Mouse (Mus musculus): ENCODE data around the gene P2rx4.
"Not testable (repeated sequence)": the region's sequence is repeated elsewhere in the genome, so short reads cannot be mapped to it uniquely, and the experiment has no call there.

Gene P2rx4

DNA sequence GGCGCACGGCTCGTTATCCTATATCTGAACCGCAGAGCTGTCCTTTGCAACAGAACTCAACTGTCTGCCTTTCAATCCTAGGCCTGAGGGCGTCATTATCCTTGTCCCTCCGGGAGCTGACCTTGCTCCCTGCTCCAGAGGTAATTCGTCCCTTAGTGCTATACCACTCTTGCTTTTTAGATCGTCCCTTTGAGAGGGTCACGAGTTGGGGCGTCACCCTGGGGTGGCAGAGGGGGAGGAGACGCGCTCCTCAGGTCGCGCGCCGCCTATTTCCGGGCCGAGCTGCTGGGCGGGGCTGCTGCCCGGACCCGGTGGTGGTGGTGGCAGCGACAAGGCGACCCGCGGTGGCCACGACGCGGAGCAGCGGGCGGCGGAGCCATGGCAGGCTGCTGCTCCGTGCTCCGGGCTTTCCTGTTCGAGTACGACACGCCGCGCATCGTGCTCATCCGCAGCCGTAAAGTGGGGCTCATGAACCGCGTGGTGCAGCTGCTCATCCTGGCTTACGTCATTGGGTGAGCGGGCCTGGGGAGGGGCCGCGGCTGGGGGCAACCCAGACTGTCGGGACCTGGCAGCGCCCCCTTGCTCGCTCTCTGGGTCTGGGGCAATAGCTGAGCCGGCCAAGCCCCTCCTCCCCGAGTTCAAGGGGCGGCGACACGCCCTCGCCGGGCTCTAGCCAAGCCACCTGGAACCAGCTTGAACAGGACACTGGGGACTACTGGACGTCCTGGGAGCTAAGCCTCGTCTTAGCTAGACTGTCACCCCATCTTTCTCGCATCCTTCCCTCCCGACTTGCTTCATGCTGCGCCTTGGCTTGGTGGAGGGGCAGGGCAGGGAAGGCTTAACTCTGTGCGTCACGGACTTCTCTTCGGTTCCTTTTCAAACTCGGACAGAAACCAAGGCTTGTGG lies at the start of gene P2rx4:
P2rx4 (plus strand) TSS at position 269 of the 906 bp plus-strand sequence.
- peak; percentile 66 for DNase-seq (ENCODE audit: low read depth, low spot score)

DNA sequence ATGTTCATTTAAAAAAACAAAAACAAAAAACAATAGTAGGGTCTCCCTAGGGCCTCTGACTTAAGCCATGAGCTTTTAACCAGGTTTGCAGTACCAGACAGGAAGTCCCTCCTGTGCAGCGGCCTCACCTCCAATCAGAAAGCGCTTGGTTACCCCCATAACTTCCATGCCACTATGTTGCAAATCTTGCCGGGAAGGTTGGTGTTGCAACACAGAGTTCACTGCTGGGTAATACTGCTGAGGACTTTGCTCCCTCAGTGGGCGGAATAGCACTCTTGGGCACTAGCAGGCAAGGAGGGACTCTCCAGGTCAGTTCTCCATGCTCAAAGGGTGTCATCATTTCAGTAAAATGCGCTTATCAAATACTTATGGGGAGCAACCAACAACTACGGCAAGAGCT lies 44.8 kb upstream of the P2rx4 start:
- no peak for DNase-seq (ENCODE audit: low read depth, low spot score)

DNA sequence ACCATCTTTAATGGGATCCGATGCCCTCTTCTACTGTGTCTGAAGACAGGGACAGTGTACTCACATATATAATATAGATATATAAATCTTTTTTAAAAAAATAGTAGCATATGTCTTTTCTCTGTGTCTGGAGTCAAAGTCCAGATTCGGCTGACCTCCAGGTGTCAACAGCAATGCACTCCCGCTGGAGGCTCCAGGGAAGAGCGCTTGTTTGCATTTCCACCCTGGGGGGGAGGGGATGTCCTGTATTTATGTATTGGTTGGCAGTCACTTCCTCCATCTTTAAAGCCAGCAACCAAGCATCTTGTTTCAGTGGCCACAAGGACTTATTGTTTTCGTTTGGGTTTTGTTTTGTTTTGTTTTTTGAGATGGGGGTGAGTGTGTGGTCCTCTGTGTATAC lies 42.3 kb upstream of the P2rx4 start:
- DNase-seq (ENCODE audit: low read depth, low spot score) = no peak

DNA sequence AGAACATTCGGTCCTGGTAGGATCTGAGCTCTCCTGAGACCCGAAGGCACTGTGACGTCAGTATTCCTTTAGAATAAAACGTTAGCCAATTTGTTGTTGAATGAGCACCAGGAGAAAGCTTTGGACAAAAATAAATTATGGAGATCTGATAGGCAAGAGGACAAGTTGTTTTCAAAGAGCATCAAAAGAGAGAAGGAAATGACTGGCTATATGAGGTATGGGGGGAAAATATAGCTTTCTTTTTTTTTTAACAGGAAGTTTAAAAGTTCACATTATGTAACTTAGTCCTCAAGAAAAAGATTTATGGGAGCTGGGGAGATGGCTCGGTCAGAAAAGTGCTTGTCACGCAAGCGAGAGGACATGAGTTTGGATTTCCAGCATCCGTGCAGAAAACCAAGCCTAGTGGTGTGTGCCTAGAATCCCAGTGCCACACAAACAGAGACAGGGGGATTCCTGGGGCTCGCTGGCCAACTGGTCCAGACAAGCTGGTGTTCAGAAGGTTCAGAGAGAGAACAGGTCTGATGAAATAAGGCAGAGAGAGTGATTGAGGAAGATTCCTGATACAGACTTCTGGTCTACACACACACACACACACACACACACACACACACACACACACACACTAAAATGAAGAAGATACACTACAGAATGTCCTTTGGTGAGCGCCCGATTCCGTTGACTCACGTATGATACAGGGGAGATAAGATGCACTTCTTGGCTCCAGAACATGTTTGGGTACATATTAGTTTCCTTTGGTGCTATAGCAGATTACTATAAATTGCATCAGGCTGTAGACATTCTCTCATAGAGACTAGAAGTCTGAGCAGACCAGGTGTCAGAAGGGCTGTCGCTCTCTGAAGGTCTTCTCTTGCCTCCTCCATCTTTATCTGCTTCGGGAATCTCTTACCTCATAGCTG lies 38.1 kb upstream of the P2rx4 start:
- no peak for DNase-seq (ENCODE audit: low read depth, low spot score)

DNA sequence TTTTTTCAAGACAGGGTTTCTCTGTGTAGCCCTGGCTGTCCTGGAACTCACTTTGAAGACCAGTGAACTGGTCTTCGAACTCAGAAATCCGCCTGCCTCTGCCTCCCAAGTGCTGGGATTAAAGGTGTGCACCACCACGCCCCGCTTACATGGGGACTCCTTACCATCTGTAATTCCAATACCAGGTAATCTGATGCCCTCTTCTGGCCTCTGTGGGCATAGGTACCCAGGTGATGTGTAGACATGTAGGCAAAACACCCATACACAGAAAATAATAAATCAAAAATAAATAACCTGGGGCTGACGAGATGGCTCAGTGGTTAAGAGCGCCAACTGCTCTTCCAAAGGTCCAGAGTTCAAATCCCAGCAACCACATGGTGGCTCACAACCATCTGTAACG lies 35.7 kb upstream of the P2rx4 start:
- not testable (repeated sequence) for DNase-seq (ENCODE audit: low read depth, low spot score)

DNA sequence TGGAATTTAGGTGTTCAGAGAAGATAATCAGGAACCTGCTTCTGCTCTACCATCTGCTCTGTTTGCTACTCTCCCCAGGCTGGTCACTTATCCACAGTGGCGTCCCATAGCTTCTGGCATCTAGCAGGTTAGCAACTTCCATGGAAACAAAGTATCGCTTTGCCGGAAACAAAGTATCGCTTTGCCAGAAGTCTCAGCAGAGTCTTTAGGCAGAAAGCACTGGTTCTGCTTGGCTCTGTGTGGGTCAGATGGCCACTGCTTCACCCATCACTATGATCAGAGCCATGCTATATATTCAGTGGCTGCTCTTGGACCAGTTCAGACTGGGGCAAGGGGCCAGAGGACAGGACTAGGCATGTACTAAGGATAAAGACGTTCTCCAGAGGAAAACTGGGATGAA lies 35.0 kb upstream of the P2rx4 start:
- DNase-seq (ENCODE audit: low read depth, low spot score) = no peak

DNA sequence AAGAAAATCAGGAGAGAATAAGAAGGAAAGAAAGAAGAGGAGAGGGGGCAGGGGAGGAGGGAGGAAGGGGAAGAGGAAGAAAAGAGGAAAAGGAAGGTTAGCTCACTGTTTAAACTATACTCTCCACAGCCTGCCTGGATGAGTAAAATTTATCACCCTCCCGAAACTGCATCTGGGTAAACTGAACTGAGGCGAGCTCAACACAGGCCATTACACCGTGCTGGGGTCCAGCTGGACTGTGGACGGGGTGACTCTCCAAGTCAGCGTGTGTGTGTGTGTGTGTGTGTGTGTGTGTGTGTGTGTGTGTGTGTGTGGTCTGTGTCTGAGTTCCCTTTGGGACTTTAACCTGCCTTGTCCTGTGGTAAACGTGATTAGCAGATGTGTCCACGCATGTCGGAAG lies 31.3 kb upstream of the P2rx4 start:
- no peak for DNase-seq (ENCODE audit: low read depth, low spot score)

DNA sequence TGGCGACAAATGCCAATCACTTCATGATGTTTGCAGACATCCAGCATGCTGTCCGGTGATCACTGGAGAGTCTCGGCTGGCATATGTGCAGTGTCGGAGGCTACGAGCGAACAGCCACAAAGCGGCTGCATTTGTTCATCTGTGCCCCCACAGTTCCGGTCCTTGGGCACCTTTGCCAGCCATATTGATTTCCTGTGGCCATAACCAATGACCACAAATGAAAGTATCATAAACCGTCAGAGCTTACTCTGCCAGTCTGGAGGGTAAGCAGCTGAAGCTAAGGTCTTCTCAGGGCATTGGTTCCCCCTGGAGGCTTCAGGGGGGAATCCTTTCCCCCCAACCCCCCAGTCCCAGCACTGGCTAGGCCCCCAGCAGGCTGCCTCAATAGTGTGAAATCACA lies 29.4 kb upstream of the P2rx4 start:
- DNase-seq (ENCODE audit: low read depth, low spot score) = no peak

DNA sequence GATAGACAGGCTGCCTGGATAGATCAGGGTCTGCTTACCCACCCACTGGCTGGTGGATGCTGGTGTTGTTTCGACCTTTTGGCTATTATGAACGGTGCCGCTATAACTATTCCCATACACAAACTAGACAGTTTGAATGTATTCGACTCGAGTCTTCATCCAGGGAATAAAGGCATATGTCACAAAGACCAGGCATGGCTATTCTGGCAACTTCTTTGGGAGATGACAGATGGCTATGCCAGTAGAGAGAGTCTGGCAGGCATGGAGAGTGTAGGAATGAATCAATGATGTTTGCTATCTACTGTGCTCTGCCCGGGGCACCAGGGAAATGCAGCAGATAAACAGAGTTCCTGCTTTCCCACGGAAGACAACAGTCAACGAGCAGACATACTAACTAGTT lies 27.5 kb upstream of the P2rx4 start:
- no peak for DNase-seq (ENCODE audit: low read depth, low spot score)

DNA sequence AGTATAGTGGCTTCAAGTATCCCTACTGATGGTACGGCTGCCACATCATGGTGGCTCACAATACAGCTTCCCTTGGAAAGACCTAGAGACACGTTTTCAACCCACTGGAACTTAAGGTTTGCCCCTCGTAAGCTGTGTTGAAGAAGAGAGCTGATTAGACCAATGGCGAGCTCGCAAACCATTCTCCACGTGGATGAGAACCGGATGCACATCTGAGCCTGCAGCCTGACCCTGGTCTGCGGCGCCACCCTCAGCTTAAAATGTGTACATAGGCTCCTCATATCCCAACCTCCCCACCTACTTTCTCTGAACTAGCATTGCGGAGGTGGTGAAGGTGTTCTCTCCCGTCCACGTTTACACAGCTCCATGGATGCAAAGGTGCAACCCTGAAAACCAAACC lies 26.1 kb upstream of the P2rx4 start:
- DNase-seq (ENCODE audit: low read depth, low spot score) = no peak

DNA sequence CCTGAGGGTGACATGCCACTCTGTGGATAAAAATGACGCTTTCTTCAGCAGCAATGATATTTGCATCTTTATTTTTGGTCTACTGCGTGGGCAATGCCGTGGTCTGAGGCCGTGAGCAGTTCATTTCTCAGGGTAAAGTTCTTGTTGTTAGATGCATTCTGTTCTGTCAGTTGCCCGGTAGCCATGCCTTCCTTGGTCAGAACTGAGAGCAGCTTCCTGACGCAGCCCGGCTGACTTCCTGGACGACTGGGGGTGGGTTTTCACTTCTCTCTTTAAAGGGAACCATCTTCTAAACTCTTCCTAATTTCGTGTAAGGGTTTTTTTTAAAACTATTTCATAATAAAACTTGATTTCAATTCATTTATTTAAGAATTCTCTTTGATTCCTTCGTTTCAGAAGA lies 23.4 kb upstream of the P2rx4 start:
- DNase-seq (ENCODE audit: low read depth, low spot score) = no peak

DNA sequence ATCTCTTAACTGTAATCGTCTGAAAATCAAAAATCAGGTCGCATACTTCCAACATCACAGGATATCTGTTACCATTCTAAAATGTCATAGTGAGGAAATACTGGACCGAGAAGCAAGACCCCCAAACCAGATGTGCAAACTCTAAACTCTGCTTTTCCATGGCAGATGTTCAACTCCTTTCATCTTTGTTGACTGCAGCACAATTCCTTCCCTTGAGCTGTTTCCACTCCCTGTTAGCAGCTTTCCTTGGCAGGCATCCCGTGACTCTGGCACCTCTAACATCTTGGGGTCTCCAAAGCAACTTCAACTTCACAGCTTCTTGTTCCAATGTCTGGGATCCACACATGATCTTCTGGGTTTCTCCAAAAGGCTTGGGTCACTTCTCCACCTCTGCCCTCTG lies 20.0 kb upstream of the P2rx4 start:
- no peak for DNase-seq (ENCODE audit: low read depth, low spot score)

DNA sequence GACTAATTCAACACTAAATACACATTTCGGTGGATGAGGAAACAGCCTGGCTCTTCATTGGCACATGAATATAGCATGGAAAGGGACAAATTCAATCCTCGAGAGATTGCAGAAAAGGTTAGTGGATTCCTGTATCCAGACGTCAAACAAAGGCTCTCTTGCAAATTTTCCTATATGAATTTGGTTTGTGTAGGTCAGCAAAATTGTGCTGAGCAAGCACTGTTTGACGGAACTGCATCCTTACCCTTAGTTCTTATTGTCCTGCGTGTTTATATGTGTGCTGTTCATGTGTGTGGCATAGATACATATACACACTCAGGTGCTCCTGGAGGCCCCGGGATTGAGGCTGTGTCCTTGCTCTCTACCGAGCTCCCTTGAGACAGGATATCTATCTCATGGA lies 18.2 kb upstream of the P2rx4 start:
- DNase-seq (ENCODE audit: low read depth, low spot score) = no peak

DNA sequence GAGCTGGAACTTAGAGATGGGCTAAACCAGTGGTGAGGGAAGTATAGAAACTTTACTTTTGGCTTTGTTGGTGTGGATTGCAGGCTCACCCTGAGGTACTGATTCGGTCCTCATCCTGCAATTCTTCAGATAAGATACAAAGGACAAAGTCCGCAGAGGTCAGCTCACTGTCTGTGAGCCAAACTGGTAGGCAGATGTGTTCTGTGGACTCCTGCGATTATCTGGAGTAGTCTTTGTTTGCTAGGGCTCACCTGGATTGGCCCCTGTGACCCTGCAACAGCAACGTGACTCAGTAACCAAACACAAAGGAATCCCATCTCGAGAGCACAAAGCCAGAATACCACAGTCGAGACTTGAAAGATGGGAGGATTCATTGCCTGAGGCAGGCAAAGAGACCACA lies 16.9 kb upstream of the P2rx4 start:
- DNase-seq (ENCODE audit: low read depth, low spot score) = no peak

DNA sequence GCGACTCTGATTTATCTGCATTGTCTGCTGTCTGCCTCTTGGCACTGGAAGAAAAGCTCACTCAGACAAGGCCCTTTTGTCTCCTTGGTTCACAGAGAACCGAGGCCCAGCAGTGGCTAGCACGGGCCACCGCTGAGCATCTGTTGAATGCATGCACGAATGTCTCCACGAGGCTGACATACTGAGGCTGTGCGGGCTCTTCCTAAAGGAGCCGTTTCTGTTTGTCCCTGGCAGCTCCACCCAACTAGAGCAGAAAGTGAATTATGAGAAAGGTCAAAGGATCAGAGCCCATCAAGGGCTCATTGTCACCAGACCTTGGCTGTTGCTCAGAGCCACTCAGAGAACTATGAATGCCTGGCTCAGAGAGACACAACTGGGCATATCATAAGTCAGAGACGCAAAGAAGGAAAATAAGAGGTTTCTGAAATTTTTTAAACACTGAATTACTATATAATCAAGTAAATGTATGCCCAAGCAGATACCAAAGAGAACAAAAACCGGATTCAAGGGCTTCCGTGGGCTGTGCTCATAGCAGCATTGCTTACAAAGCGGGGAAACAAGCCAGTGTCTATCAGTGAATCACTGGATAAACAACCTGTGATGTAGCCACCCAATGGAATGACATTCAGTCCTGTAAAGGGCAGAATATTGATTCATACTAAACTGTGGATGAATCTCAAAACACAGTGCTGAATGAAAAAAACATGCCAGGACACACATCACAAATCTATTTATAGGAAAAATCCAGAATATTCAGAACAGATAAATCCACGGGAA lies 13.7 kb upstream of the P2rx4 start:
- DNase-seq (ENCODE audit: low read depth, low spot score) = no peak

DNA sequence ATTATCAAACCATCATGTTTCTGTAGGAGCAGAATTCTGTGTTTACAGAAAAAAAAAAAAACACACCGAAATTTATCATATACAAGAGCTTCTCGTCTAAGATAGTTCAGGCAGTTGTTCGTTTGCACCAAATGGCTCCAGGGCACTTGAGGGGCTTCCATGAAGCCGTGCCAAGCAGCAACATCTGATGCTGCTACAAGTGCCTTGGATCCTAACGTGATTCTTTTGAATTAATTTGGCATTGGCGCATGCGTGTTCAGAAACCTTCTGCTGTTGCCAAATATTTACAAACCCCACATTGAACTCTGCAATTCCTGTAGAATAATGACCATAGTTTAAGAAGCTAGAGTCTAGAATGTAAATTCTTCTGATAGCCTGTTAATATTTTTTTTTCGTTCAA lies 11.8 kb upstream of the P2rx4 start:
- DNase-seq (ENCODE audit: low read depth, low spot score) = no peak

DNA sequence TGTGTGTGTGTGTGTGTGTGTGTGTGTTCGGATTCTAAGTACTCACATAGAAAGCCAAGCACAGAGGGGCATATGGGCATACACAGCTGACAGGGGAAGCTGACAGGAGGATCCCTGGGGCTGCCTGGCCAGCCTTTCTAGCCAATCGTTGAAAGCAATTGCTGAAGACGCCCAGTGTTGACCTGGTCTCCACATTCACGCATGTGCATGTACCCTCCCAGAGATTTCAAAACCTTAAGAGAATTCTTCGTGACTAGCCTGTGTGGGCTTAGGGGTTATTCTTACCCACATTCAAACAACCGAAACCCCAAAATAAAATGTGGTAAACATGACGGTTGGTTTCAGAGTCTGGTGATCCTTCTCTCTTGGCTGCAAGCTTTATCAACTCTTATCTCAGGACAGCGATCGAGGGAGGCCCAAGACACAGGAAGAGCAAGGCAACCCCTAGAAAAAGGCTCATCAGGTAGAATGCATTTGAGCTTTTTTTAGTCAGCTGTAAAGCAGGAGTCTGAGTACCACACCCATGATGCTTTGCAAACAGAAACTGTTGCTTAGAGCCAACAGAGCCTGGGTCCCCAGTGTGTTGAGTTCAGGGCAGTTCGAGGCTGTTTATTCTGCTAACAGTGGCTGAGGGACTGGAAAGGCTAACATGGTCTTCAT lies 9.2 kb upstream of the P2rx4 start:
- no peak for DNase-seq (ENCODE audit: low read depth, low spot score)

DNA sequence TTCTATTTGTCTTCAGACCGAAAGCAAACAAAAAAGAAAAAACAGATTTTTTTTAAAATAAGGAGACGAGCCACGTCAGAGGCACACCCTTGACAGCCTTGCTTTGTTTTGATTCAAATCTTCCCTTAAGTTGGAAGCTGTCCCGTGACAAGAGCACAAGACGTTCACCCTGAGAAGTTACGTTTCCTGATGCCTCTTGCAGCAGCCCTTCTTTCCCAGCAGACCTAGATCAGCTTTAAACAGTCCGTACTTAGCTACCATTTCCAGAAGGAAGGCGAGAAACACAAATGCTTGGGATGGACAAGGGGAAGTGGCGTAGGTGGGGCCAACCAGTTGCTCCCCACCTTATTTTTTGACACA lies 8.7 kb upstream of the P2rx4 start:
- no peak for DNase-seq (ENCODE audit: low read depth, low spot score)

DNA sequence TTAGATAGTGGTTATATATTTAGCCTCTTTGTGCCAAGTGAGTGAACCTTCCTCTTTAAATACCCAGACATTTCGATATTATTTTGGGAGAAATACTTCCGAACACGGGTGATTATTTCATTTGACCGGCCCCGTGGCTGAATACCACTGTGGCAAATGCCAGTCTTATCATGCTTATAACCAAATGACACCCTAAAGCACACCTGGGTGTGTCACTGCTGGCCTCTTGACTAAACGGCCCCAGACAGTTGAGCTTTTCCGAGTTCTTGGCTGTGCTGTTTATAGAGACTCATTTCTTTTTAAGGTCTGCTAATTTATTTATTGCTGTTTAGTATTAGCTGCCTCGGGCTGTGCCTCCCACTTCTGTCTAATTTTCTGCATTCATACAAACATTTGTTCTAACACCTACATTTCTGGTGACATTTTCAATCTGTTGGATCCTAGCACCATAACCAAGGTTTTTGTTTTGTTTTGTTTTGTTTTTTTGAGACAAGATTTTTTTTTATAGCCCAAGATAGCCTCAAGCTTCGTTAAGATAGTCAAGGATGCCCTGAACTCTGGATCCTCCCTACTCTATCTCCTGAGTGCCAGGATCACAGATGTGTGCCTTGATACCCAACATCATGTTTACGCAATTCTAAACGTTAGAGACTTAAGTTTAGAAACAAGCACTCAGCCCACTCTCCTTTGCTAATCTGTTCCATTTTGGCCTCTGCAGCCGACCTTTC lies 7.1 kb upstream of the P2rx4 start:
- DNase-seq (ENCODE audit: low read depth, low spot score) = no peak

DNA sequence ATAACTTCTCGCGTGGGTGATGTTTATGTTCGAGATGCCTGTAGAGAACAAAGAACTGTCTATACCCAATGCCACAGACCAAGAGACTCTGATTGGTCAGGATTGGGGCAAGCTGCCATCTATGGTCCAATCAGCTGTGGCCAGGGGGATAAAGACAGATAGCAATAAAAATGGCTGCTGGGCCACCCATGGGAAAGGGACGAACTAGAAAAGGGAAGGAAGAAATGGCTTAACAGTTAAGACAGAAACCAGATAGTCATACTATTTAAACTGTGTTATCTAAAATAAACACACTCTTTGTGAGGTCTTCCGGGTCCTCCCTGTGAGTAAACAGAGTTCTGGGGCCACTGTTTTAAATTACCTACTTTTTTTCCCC lies 6.5 kb upstream of the P2rx4 start:
- no peak for DNase-seq (ENCODE audit: low read depth, low spot score)

DNA sequence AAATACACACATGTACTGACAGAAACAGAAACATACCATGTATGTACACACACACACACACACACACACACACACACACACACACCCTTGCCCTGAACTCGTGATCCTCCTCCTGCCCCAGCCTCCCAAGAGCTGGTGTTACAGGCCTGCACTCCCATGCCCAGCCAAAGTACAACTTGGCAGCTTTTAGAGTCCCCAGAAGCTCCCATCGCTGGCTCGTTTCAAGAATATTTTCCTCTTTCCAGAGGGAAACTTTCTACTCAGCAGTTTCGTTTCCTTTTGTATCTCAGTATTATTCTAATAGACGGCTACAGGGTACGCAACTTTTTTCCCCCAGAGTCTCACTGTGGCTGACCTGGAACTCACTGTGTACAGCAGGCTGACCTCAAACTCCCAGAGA lies 5.2 kb upstream of the P2rx4 start:
- no peak for DNase-seq (ENCODE audit: low read depth, low spot score)

Data from retina, postnatal 7 days (tissue).